Mouse (Mus musculus): ENCODE results near the gene Gulp1.

The Gulp1 gene

GRCm38 (mm10) chr1:44679415-44679814 is 128.1 kb downstream of the Gulp1 start:
- POLR2A ChIA-PET, result interaction anchor here in 1 of 4 experiments (0.7 kb wide), 1 partner anchor 41 kb away, joined by 6 read pairs; no protein-coding TSS in a partner anchor
- CTCF ChIA-PET, result no interaction called here

GRCm38 (mm10) chr1:44682556-44682955 is 131.2 kb downstream of the Gulp1 start:
- POLR2A ChIA-PET, result no interaction called here
- CTCF ChIA-PET, result no interaction called here

- POLR2A ChIA-PET, result no interaction called here
- CTCF ChIA-PET, result no interaction called here
Observed at GRCm38 (mm10) chr1:44683723-44684122, 132.4 kb downstream of the Gulp1 start.

- CTCF ChIA-PET, result no interaction called here
Observed at GRCm38 (mm10) chr1:44720785-44721410, 169.6 kb downstream of the Gulp1 start.

GRCm38 (mm10) chr1:44741256-44741655 is 189.9 kb downstream of the Gulp1 start:
- ChIA-PET CTCF (no interaction called here), POLR2A (no interaction called here)

More at GRCm38 (mm10) chr1:44720785-44721410, 169.6 kb downstream of the Gulp1 start:
- POLR2A ChIA-PET, result no interaction called here

- CTCF ChIA-PET, result no interaction called here
- POLR2A ChIA-PET, result no interaction called here
Observed at GRCm38 (mm10) chr1:44745711-44746110, 194.4 kb downstream of the Gulp1 start.

- CTCF ChIA-PET, result no interaction called here
- POLR2A ChIA-PET, result no interaction called here
Observed at GRCm38 (mm10) chr1:44750731-44751730, 199.7 kb downstream of the Gulp1 start.

GRCm38 (mm10) chr1:44778251-44778650 is 226.9 kb downstream of the Gulp1 start:
- POLR2A ChIA-PET, result interaction anchor here in 1 of 4 experiments (0.7 kb wide), 1 partner anchor 889 kb away, joined by 3 read pairs; no protein-coding TSS in a partner anchor
- CTCF ChIA-PET, result no interaction called here

- ChIA-PET POLR2A (no interaction called here), CTCF (no interaction called here)
Observed at GRCm38 (mm10) chr1:44803594-44804372, 252.5 kb downstream of the Gulp1 start.

GRCm38 (mm10) chr1:44806368-44806767 is 255.1 kb downstream of the Gulp1 start:
- CTCF ChIA-PET, result no interaction called here
- POLR2A ChIA-PET, result no interaction called here

- ChIA-PET POLR2A (no interaction called here), CTCF (no interaction called here)
Observed at GRCm38 (mm10) chr1:44810336-44810735, 259.0 kb downstream of the Gulp1 start.

- POLR2A ChIA-PET, result no interaction called here
- CTCF ChIA-PET, result no interaction called here
Observed at GRCm38 (mm10) chr1:44833934-44834333, 282.6 kb downstream of the Gulp1 start.

Measured in embryonic stem cell, embryonic (primary cell).